Mouse (Mus musculus) midbrain, embryonic 12.5 days (tissue): ENCODE data around the gene Spocd1. TPM values are rescaled to one million over a fixed set of nuclear protein-coding genes. Genes with fewer than 3 reads are reported as not detected.

Source experiments
- ATAC-seq: fragments of 200-750 bp; cut with Nextera tagmentation; 2 replicates; pipeline ENCODE4 v1.8.0; 2017; ENCODE audit warnings: low read depth, moderate TSS enrichment, moderate library complexity; ENCODE audit not compliant: low FRiP score
- H3K27ac ChIP-seq: fragments of 300-500 bp; sonication (generic); replicated peaks from 2 replicates; pipeline ENCODE4 v1.5.1; 2016; ENCODE audit warnings: mild to moderate bottlenecking
- H3K27me3 ChIP-seq: fragments of 300-500 bp; sonication (generic); 2 replicates; pipeline ENCODE4 v1.6.1; 2016; ENCODE audit warnings: mild to moderate bottlenecking
- H3K36me3 ChIP-seq: fragments of 300-500 bp; sonication (generic); 2 replicates; pipeline ENCODE4 v1.6.1; 2016
- H3K4me1 ChIP-seq: fragments of 300-500 bp; sonication (generic); 2 replicates; pipeline ENCODE4 v1.6.1; 2016
- H3K4me2 ChIP-seq: fragments of 300-500 bp; sonication (generic); replicated peaks from 2 replicates; pipeline ENCODE4 v1.6.1; 2016; ENCODE audit warnings: mild to moderate bottlenecking, moderate library complexity
- H3K4me3 ChIP-seq: fragments of 300-500 bp; sonication (generic); 2 replicates; pipeline ENCODE4 v1.5.1; 2016; ENCODE audit warnings: mild to moderate bottlenecking
- H3K9ac ChIP-seq: fragments of 300-500 bp; sonication (generic); replicated peaks from 2 replicates; pipeline ENCODE4 v1.6.1; 2016; ENCODE audit warnings: mild to moderate bottlenecking, moderate library complexity
- H3K9me3 ChIP-seq: fragments of 300-500 bp; sonication (generic); 2 replicates; pipeline ENCODE4 v1.6.1; 2016; ENCODE audit warnings: mild to moderate bottlenecking
- WGBS: fragments of 180-500 bp; shearing (Covaris S2); methylation state at CpG from one replicate; pipeline ENCODE4 v1.1.7; 2016; 5-methylcytosine and 5-hydroxymethylcytosine counted together
- polyA plus RNA-seq: library from polyadenylated mRNA; unstranded; fragments of >200 nt; fragmentation: Nextera tagmentation; extraction: Ambion mirVana; gene quantifications from 2 replicates; pipeline ENCODE4 v1.2.1, GENCODE M21; 2016

Gene Spocd1
- polyA plus RNA-seq, 1 experiment from 2014 or later = not detected

- no peaks in the 10 kb centered on the region for H3K9me3 ChIP-seq
- H3K4me1 ChIP-seq = peaks cover 7% of the 10 kb centered on the region; the same call in 1 of the 2 replicates
- ATAC-seq = no peak
- H3K4me2 ChIP-seq = no peak overlapping the region
- H3K27me3 ChIP-seq = no peaks in the 10 kb centered on the region; the same call in 1 of the 2 replicates
- H3K9ac ChIP-seq = no peak overlapping the region
- no peaks in the 10 kb centered on the region for H3K36me3 ChIP-seq
- no peak overlapping the region for H3K4me3 ChIP-seq
- no peak overlapping the region for H3K27ac ChIP-seq
- WGBS = 90% methylated on average over 15 of the region's 15 CpGs
Measured at GRCm38 (mm10) chr4:129920542-129921313, 8.3 kb upstream of the Spocd1 start.

- ATAC-seq = no peak
- Histone ChIP-seq H3K36me3 (no peaks in the 10 kb centered on the region), H3K27me3 (no peaks in the 10 kb centered on the region), H3K4me3 (no peak overlapping the region), H3K9me3 (no peaks in the 10 kb centered on the region), H3K4me2 (no peak overlapping the region), H3K9ac (no peak overlapping the region), H3K4me1 (peaks cover 3% of the 10 kb centered on the region; the same call in 1 of the 2 replicates), H3K27ac (no peak overlapping the region)
- 79% methylated on average over 3 of the region's 3 CpGs for WGBS
Measured at GRCm38 (mm10) chr4:129921314-129921587, 7.8 kb upstream of the Spocd1 start.

- Histone ChIP-seq H3K27ac (no peak overlapping the region), H3K9me3 (no peaks in the 10 kb centered on the region), H3K36me3 (no peaks in the 10 kb centered on the region), H3K9ac (no peak overlapping the region), H3K4me2 (no peak overlapping the region), H3K4me1 (peaks cover 9% of the 10 kb centered on the region; the same call in 1 of the 2 replicates), H3K27me3 (peaks cover 1% of the 10 kb centered on the region; the same call in 1 of the 2 replicates), H3K4me3 (no peak overlapping the region)
- ATAC-seq = no peak
- 91% methylated on average over 8 of the region's 8 CpGs for WGBS
Measured at GRCm38 (mm10) chr4:129924143-129924542, 4.9 kb upstream of the Spocd1 start.

- Histone ChIP-seq H3K4me3 (no peak overlapping the region), H3K27me3 (peaks cover 7% of the 10 kb centered on the region), H3K9ac (no peak overlapping the region), H3K27ac (no peak overlapping the region), H3K4me1 (peaks cover 9% of the 10 kb centered on the region; the same call in 1 of the 2 replicates), H3K9me3 (no peaks in the 10 kb centered on the region), H3K4me2 (no peak overlapping the region), H3K36me3 (no peaks in the 10 kb centered on the region)
- ATAC-seq = no peak
- WGBS = 74% methylated on average over 6 of the region's 6 CpGs
Measured at GRCm38 (mm10) chr4:129924694-129925093, 4.4 kb upstream of the Spocd1 start.

GRCm38 (mm10) chr4:129926544-129926943 is 2.5 kb upstream of the Spocd1 start:
- ATAC-seq = no peak
- Histone ChIP-seq H3K4me2 (no peak overlapping the region), H3K27me3 (peaks cover 10% of the 10 kb centered on the region), H3K4me3 (no peak overlapping the region), H3K27ac (no peak overlapping the region), H3K9ac (no peak overlapping the region), H3K4me1 (peaks cover 6% of the 10 kb centered on the region; the same call in 1 of the 2 replicates), H3K36me3 (no peaks in the 10 kb centered on the region), H3K9me3 (no peaks in the 10 kb centered on the region)
- 56% methylated on average over 8 of the region's 8 CpGs for WGBS

GRCm38 (mm10) chr4:129927091-129927490 is 2.0 kb upstream of the Spocd1 start:
- H3K4me1 ChIP-seq = peaks cover 6% of the 10 kb centered on the region; the same call in 1 of the 2 replicates
- no peak overlapping the region for H3K9ac ChIP-seq
- no peaks in the 10 kb centered on the region for H3K36me3 ChIP-seq
- no peak overlapping the region for H3K4me3 ChIP-seq
- 89% methylated on average over 3 of the region's 3 CpGs for WGBS
- no peak overlapping the region for H3K4me2 ChIP-seq
- no peaks in the 10 kb centered on the region for H3K9me3 ChIP-seq
- peaks cover 10% of the 10 kb centered on the region for H3K27me3 ChIP-seq
- no peak overlapping the region for H3K27ac ChIP-seq
- ATAC-seq = no peak

GRCm38 (mm10) chr4:129928124-129928751 is 811 bp upstream of the Spocd1 start:
- no peak for ATAC-seq

GRCm38 (mm10) chr4:129933696-129934095 is 4.6 kb downstream of the Spocd1 start:
- no peaks in the 10 kb centered on the region for H3K9me3 ChIP-seq
- no peak overlapping the region for H3K27ac ChIP-seq
- H3K4me3 ChIP-seq = no peak overlapping the region
- ATAC-seq = no peak
- peaks cover 10% of the 10 kb centered on the region for H3K4me1 ChIP-seq
- no peaks in the 10 kb centered on the region for H3K36me3 ChIP-seq
- peaks cover 10% of the 10 kb centered on the region for H3K27me3 ChIP-seq
- 83% methylated on average over 14 of the region's 14 CpGs for WGBS
- no peak overlapping the region for H3K9ac ChIP-seq
- no peak overlapping the region for H3K4me2 ChIP-seq

More at GRCm38 (mm10) chr4:129928124-129928751, 811 bp upstream of the Spocd1 start:
- Histone ChIP-seq H3K4me2 (peak overlapping the region; percentile 48), H3K4me1 (peaks cover 6% of the 10 kb centered on the region; the same call in 1 of the 2 replicates), H3K27me3 (peaks cover 10% of the 10 kb centered on the region), H3K27ac (no peak overlapping the region), H3K36me3 (no peaks in the 10 kb centered on the region), H3K9ac (no peak overlapping the region; the same call in 1 of the 2 replicates), H3K9me3 (no peaks in the 10 kb centered on the region), H3K4me3 (0 out of 2 replicates have a peak overlapping the region, but pooled peaks have one; percentile 12)
- WGBS = 7% methylated on average over 19 of the region's 19 CpGs

GRCm38 (mm10) chr4:129934177-129934855 is 5.3 kb downstream of the Spocd1 start:
- ATAC-seq = no peak
- H3K4me2 ChIP-seq = no peak overlapping the region
- 71% methylated on average over 16 of the region's 16 CpGs for WGBS
- no peaks in the 10 kb centered on the region for H3K9me3 ChIP-seq
- no peak overlapping the region for H3K9ac ChIP-seq
- H3K27me3 ChIP-seq = peaks cover 7% of the 10 kb centered on the region
- peaks cover 8% of the 10 kb centered on the region; the same call in 1 of the 2 replicates for H3K4me1 ChIP-seq
- H3K4me3 ChIP-seq = no peak overlapping the region
- H3K27ac ChIP-seq = no peak overlapping the region
- H3K36me3 ChIP-seq = no peaks in the 10 kb centered on the region

- no peak for ATAC-seq
- WGBS = 80% methylated on average over 6 of the region's 6 CpGs
Measured at GRCm38 (mm10) chr4:129951359-129951821, 22.3 kb downstream of the Spocd1 start.

GRCm38 (mm10) chr4:129952241-129952810 is 23.3 kb downstream of the Spocd1 start:
- Histone ChIP-seq H3K4me1 (no peaks in the 10 kb centered on the region), H3K27me3 (peaks cover 16% of the 10 kb centered on the region), H3K4me3 (no peak overlapping the region), H3K9me3 (no peaks in the 10 kb centered on the region), H3K27ac (no peak overlapping the region), H3K9ac (no peak overlapping the region), H3K36me3 (no peaks in the 10 kb centered on the region), H3K4me2 (no peak overlapping the region)
- 71% methylated on average over 5 of the region's 5 CpGs for WGBS
- ATAC-seq = no peak

More at GRCm38 (mm10) chr4:129951359-129951821, 22.3 kb downstream of the Spocd1 start:
- H3K36me3 ChIP-seq = no peaks in the 10 kb centered on the region
- no peaks in the 10 kb centered on the region for H3K9me3 ChIP-seq
- peaks cover 13% of the 10 kb centered on the region for H3K27me3 ChIP-seq
- H3K4me1 ChIP-seq = no peaks in the 10 kb centered on the region
- H3K4me3 ChIP-seq = no peak overlapping the region
- H3K4me2 ChIP-seq = no peak overlapping the region
- H3K27ac ChIP-seq = no peak overlapping the region
- H3K9ac ChIP-seq = no peak overlapping the region
